Mouse (Mus musculus) midbrain, postnatal 0 days (tissue): ENCODE measurements around the gene Olfr780. TPM values are rescaled to one million over a fixed set of nuclear protein-coding genes. Genes with fewer than 3 reads are reported as not detected.
"Not testable (repeated sequence)": the region's sequence is repeated elsewhere in the genome, so short reads cannot be mapped to it uniquely, and the experiment has no call there.

ENCODE experiments used
- ATAC-seq: fragments of 200-750 bp; cut with Nextera tagmentation; 2 replicates; pipeline ENCODE4 v1.8.0; 2017; ENCODE audit warnings: moderate number of reproducible peaks, mild to moderate bottlenecking, moderate TSS enrichment, moderate library complexity; ENCODE audit not compliant: low FRiP score
- DNase-seq: peaks from one replicate; pipeline ENCODE4 v3.0.0-alpha.2; 2015; ENCODE audit warnings: low spot score
- H3K27ac ChIP-seq: fragments of 300-500 bp; sonication (generic); 2 replicates; pipeline ENCODE4 v1.5.1; 2014; ENCODE audit warnings: low read depth, mild to moderate bottlenecking, low read length, mixed read lengths
- H3K27me3 ChIP-seq: fragments of 300-500 bp; sonication (generic); 2 replicates; pipeline ENCODE4 v1.6.1; 2014; ENCODE audit warnings: low read length, control low read depth, mixed read lengths; ENCODE audit not compliant: insufficient read depth
- H3K36me3 ChIP-seq: fragments of 300-500 bp; sonication (generic); 2 replicates; pipeline ENCODE4 v1.6.1; 2014; ENCODE audit warnings: low read length, control low read depth, mixed read lengths; ENCODE audit not compliant: insufficient read depth
- H3K4me1 ChIP-seq: fragments of 300-500 bp; sonication (generic); 2 replicates; pipeline ENCODE4 v1.6.1; 2014; ENCODE audit warnings: mild to moderate bottlenecking, control low read depth, antibody characterized with exemption, low read length, mixed read lengths; ENCODE audit not compliant: insufficient read depth
- H3K4me2 ChIP-seq: fragments of 300-500 bp; sonication (generic); 2 replicates; pipeline ENCODE4 v1.6.1; 2014; ENCODE audit warnings: low read depth, mild to moderate bottlenecking, low read length, mixed read lengths; ENCODE audit not compliant: poor library complexity, severe bottlenecking
- H3K4me3 ChIP-seq: fragments of 300-500 bp; sonication (generic); 2 replicates; pipeline ENCODE4 v1.5.1; 2014; ENCODE audit warnings: low read depth, mild to moderate bottlenecking, low read length, moderate library complexity
- H3K9ac ChIP-seq: fragments of 300-500 bp; sonication (generic); replicated peaks from 2 replicates; pipeline ENCODE4 v1.6.1; 2014; ENCODE audit warnings: mild to moderate bottlenecking, low read length, moderate library complexity, mixed read lengths; ENCODE audit not compliant: poor library complexity, severe bottlenecking
- H3K9me3 ChIP-seq: fragments of 300-500 bp; sonication (generic); 2 replicates; pipeline ENCODE4 v1.6.1; 2016; ENCODE audit warnings: low read length, control low read depth
- CTCF ChIP-seq: IDR thresholded peaks from 2 replicates; pipeline ENCODE4 v1.5.1; 2016; ENCODE audit warnings: antibody characterized with exemption, mild to moderate bottlenecking
- WGBS: fragments of 180-500 bp; shearing (Covaris S2); extraction: QIAGEN DNeasy Blood & Tissue Kit; methylation state at CpG from one replicate; pipeline ENCODE4 v1.1.7; 2014; 5-methylcytosine and 5-hydroxymethylcytosine counted together
- polyA plus RNA-seq: library from polyadenylated mRNA; unstranded; fragments of >200 nt; fragmentation: Nextera tagmentation; extraction: Ambion mirVana; gene quantifications from 2 replicates; pipeline ENCODE4 v1.2.1, GENCODE M21; 2015
- total RNA-seq: library from RNA; depleted of rRNA; stranded (reverse); fragments of >200 nt; gene quantifications from 2 replicates; pipeline ENCODE4 v1.2.3, GENCODE M21; 2014; rRNA removed

The Olfr780 gene
- total RNA-seq (not detected in 2 replicates), polyA plus RNA-seq (not detected in 2 replicates)

GRCm38 (mm10) chr10:129317817-129318216, at the start of gene Olfr780:
TSS of gene Olfr780 (plus strand) at chr10:129318117.
- H3K27me3 ChIP-seq = no peaks in the 10 kb centered on the region
- ATAC-seq (no peak), DNase-seq (no peak)
- H3K9me3 ChIP-seq = no peaks in the 10 kb centered on the region
- H3K36me3 ChIP-seq = no peaks in the 10 kb centered on the region
- no peaks in the 10 kb centered on the region for H3K4me1 ChIP-seq
- 83% methylated on average over 3 of the region's 3 CpGs for WGBS
- H3K4me2 ChIP-seq = no peak within 1 kb of the TSS
- H3K27ac ChIP-seq = no peak within 1 kb of the TSS
- TF ChIP-seq CTCF = no peak
- H3K9ac ChIP-seq = no peak within 1 kb of the TSS
- no peak within 1 kb of the TSS for H3K4me3 ChIP-seq

GRCm38 (mm10) chr10:129271081-129271535, 46.8 kb upstream of the Olfr780 start, which contains the start of gene Olfr777:
TSS of gene Olfr777 (minus strand) at chr10:129271485.
- Histone ChIP-seq H3K4me1 (no peaks in the 10 kb centered on the region), H3K36me3 (no peaks in the 10 kb centered on the region), H3K9ac (no peak within 1 kb of the TSS), H3K9me3 (no peaks in the 10 kb centered on the region), H3K27ac (no peak within 1 kb of the TSS), H3K27me3 (no peaks in the 10 kb centered on the region), H3K4me2 (no peak within 1 kb of the TSS), H3K4me3 (no peak within 1 kb of the TSS)
- DNase-seq (no peak), ATAC-seq (no peak)
- TF ChIP-seq CTCF = no peak
- WGBS = 87% methylated on average over 2 of the region's 2 CpGs

- DNase-seq, H3K27ac ChIP-seq, H3K27me3 ChIP-seq, H3K4me1 ChIP-seq, H3K4me3 ChIP-seq, H3K4me2 ChIP-seq, H3K9ac ChIP-seq, ATAC-seq, H3K9me3 ChIP-seq, H3K36me3 ChIP-seq: not testable (repeated sequence)
- WGBS = 50% methylated on average over 1 of the region's 1 CpGs
These were observed 4.9 kb upstream of the Olfr780 start for GRCm38 (mm10) chr10:129312973-129313372.

- H3K4me1 ChIP-seq, H3K9me3 ChIP-seq, DNase-seq, H3K9ac ChIP-seq, H3K27ac ChIP-seq, H3K36me3 ChIP-seq, ATAC-seq, H3K27me3 ChIP-seq, H3K4me3 ChIP-seq, H3K4me2 ChIP-seq: not testable (repeated sequence)
- WGBS = no CpG with 5 or more reads among the region's 1 CpGs
These were observed 4.4 kb upstream of the Olfr780 start for GRCm38 (mm10) chr10:129313521-129313920.

- no peak for DNase-seq
- Histone ChIP-seq H3K36me3 (no peaks in the 10 kb centered on the region), H3K4me1 (no peaks in the 10 kb centered on the region), H3K27ac (no peak within 1 kb of the TSS), H3K27me3 (no peaks in the 10 kb centered on the region), H3K9ac (no peak within 1 kb of the TSS), H3K4me3 (no peak within 1 kb of the TSS), H3K4me2 (no peak within 1 kb of the TSS), H3K9me3 (no peaks in the 10 kb centered on the region)
- ATAC-seq = no peak
- TF ChIP-seq CTCF = no peak
These were observed 10.6 kb downstream of the Olfr780 start, which contains the start of gene Olfr781 for GRCm38 (mm10) chr10:129328554-129328953. TSS of gene Olfr781 (plus strand) at chr10:129328854.

GRCm38 (mm10) chr10:129348550-129348949, 30.6 kb downstream of the Olfr780 start, which contains the start of gene Olfr782:
TSS of gene Olfr782 (plus strand) at chr10:129348850.
- TF ChIP-seq CTCF = no peak
- WGBS = 90% methylated on average over 3 of the region's 3 CpGs

GRCm38 (mm10) chr10:129352475-129352874, 34.6 kb downstream of the Olfr780 start:
- not testable (repeated sequence) for ATAC-seq, H3K9me3 ChIP-seq, DNase-seq, H3K4me2 ChIP-seq, H3K36me3 ChIP-seq, H3K27ac ChIP-seq, H3K9ac ChIP-seq, H3K4me1 ChIP-seq, H3K4me3 ChIP-seq, H3K27me3 ChIP-seq
- 90% methylated on average over 2 of the region's 2 CpGs for WGBS

More at GRCm38 (mm10) chr10:129348550-129348949, 30.6 kb downstream of the Olfr780 start, which contains the start of gene Olfr782:
- Histone ChIP-seq H3K4me1 (no peaks in the 10 kb centered on the region), H3K4me2 (no peak within 1 kb of the TSS), H3K9ac (no peak within 1 kb of the TSS), H3K4me3 (no peak within 1 kb of the TSS), H3K27me3 (no peaks in the 10 kb centered on the region), H3K27ac (no peak within 1 kb of the TSS), H3K9me3 (no peaks in the 10 kb centered on the region), H3K36me3 (no peaks in the 10 kb centered on the region)
- ATAC-seq = no peak
- DNase-seq = no peak

GRCm38 (mm10) chr10:129356496-129356895, 38.6 kb downstream of the Olfr780 start:
- H3K27me3 ChIP-seq, H3K4me3 ChIP-seq, H3K4me1 ChIP-seq, ATAC-seq, H3K9ac ChIP-seq, H3K9me3 ChIP-seq, H3K4me2 ChIP-seq, H3K27ac ChIP-seq, DNase-seq, H3K36me3 ChIP-seq: not testable (repeated sequence)
- WGBS = 79% methylated on average over 4 of the region's 4 CpGs
